Mouse (Mus musculus) testis, adult 2 months (tissue): Measurements from ENCODE around the gene Pacs1. TPM values are rescaled to one million over a fixed set of nuclear protein-coding genes. Genes with fewer than 3 reads are reported as not detected.
"Not testable (repeated sequence)": the region's sequence is repeated elsewhere in the genome, so short reads cannot be mapped to it uniquely, and the experiment has no call there.

Experiments used
- H3K27ac ChIP-seq: fragments of 200-500 bp; 2 replicates; pipeline ENCODE4 v1.5.1; 2012; ENCODE audit warnings: low read depth, low read length; ENCODE audit not compliant: control insufficient read depth, insufficient read depth
- H3K27me3 ChIP-seq: fragments of 200-500 bp; 2 replicates; pipeline ENCODE4 v1.6.1; 2012; ENCODE audit warnings: mild to moderate bottlenecking, low read length, moderate library complexity; ENCODE audit not compliant: control insufficient read depth, insufficient read depth
- H3K36me3 ChIP-seq: fragments of 200-500 bp; 2 replicates; pipeline ENCODE4 v1.6.1; 2012; ENCODE audit warnings: mild to moderate bottlenecking, low read length; ENCODE audit not compliant: control insufficient read depth, insufficient read depth
- H3K4me1 ChIP-seq: fragments of 200-500 bp; 2 replicates; pipeline ENCODE4 v1.6.1; 2012; ENCODE audit warnings: low read length; ENCODE audit not compliant: control insufficient read depth, insufficient read depth
- H3K4me3 ChIP-seq: fragments of 200-500 bp; 2 replicates; pipeline ENCODE4 v1.5.1; 2012; ENCODE audit warnings: low read depth, mild to moderate bottlenecking, low read length, moderate library complexity, mixed read lengths; ENCODE audit not compliant: control insufficient read depth
- CTCF ChIP-seq: fragments of 200-500 bp; IDR thresholded peaks from 2 replicates; pipeline ENCODE4 v1.5.1; 2012; ENCODE audit warnings: low read depth, mild to moderate bottlenecking, inconsistent platforms, low read length, moderate library complexity; ENCODE audit not compliant: control insufficient read depth, insufficient read depth, insufficient replicate concordance
- POLR2A ChIP-seq: fragments of 200-500 bp; IDR thresholded peaks from 2 replicates; pipeline ENCODE4 v1.6.1; 2012; ENCODE audit warnings: low read depth, mild to moderate bottlenecking, inconsistent platforms, low read length, moderate library complexity; ENCODE audit not compliant: control insufficient read depth
- polyA plus RNA-seq: library from polyadenylated mRNA; depleted of rRNA; stranded (reverse); fragments of >200 nt; gene quantifications from 2 replicates; pipeline ENCODE4 v1.2.3, GENCODE M21; 2012

Gene Pacs1
- polyA plus RNA-seq, 1 experiment: 169 TPM

GRCm38 (mm10) chr19:5094243-5094632 is 178.7 kb downstream of the Pacs1 start:
- TF ChIP-seq POLR2A (no peak), CTCF (peak; percentile 66; the same call in 1 of the 2 replicates)
- no peaks in the 10 kb centered on the region for H3K27me3 ChIP-seq
- no peaks in the 10 kb centered on the region for H3K36me3 ChIP-seq
- peak overlapping the region; percentile 82 for H3K4me3 ChIP-seq
- H3K4me1 ChIP-seq: peaks cover 24% of the 10 kb centered on the region
- H3K27ac ChIP-seq: no peak overlapping the region

- Histone ChIP-seq H3K27me3 (no peaks in the 10 kb centered on the region), H3K27ac (no peak overlapping the region), H3K4me3 (peak overlapping the region; percentile 82), H3K4me1 (peaks cover 30% of the 10 kb centered on the region), H3K36me3 (no peaks in the 10 kb centered on the region)
- TF ChIP-seq CTCF: no peak
- TF ChIP-seq POLR2A: no peak
Observed at GRCm38 (mm10) chr19:5093481-5094242, 179.3 kb downstream of the Pacs1 start.

- TF ChIP-seq POLR2A (no peak), CTCF (no peak)
- no peak overlapping the region for H3K27ac ChIP-seq
- H3K36me3 ChIP-seq: no peaks in the 10 kb centered on the region
- H3K27me3 ChIP-seq: no peaks in the 10 kb centered on the region
- H3K4me3 ChIP-seq: no peak overlapping the region
- peaks cover 34% of the 10 kb centered on the region for H3K4me1 ChIP-seq
Observed at GRCm38 (mm10) chr19:5092083-5092482, 180.8 kb downstream of the Pacs1 start.

DNA sequence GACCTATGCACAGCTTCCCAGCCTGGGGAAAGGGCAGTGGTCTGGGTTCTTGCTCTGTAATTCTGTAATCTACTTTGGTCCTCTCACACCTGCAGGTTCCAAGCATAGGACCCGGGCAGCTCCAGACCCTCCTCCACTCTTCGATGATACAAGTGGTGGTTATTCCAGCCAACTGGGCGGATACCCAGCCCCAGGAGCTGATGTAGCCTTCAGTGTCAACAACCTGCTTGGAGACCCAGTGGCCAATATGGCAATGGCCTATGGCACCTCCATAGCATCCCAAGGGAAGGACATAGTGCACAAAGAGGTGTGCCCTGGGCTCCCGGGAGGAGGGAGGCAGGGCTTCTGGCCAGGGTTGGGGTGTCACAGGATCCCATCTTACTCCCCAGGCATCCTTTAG is 183.6 kb downstream of the Pacs1 start:
- Histone ChIP-seq H3K36me3 (no peaks in the 10 kb centered on the region), H3K27ac (no peak overlapping the region), H3K4me1 (peaks cover 36% of the 10 kb centered on the region), H3K27me3 (no peaks in the 10 kb centered on the region; the same call in 1 of the 2 replicates), H3K4me3 (no peak overlapping the region)
- TF ChIP-seq CTCF: no peak
- no peak for TF ChIP-seq POLR2A

- Histone ChIP-seq H3K36me3 (no peaks in the 10 kb centered on the region), H3K4me3 (peak within 1 kb of the TSS; percentile 94), H3K27me3 (no peaks in the 10 kb centered on the region; the same call in 1 of the 2 replicates), H3K27ac (0 out of 2 replicates have a peak within 1 kb of the TSS, but pooled peaks have one; percentile 21), H3K4me1 (peaks cover 25% of the 10 kb centered on the region)
- TF ChIP-seq POLR2A (peak; percentile 86), CTCF (peak; percentile 49; the same call in 1 of the 2 replicates)
Observed at GRCm38 (mm10) chr19:5087884-5088728, 184.8 kb downstream of the Pacs1 start, which contains the start of gene Yif1a. Gene Yif1a (plus strand): TSS chr19:5088538.

GRCm38 (mm10) chr19:5086533-5086932 is 186.4 kb downstream of the Pacs1 start:
- H3K4me3 ChIP-seq, H3K27ac ChIP-seq, H3K27me3 ChIP-seq, H3K36me3 ChIP-seq: not testable (repeated sequence)
- peaks cover 23% of the 10 kb centered on the region for H3K4me1 ChIP-seq

DNA sequence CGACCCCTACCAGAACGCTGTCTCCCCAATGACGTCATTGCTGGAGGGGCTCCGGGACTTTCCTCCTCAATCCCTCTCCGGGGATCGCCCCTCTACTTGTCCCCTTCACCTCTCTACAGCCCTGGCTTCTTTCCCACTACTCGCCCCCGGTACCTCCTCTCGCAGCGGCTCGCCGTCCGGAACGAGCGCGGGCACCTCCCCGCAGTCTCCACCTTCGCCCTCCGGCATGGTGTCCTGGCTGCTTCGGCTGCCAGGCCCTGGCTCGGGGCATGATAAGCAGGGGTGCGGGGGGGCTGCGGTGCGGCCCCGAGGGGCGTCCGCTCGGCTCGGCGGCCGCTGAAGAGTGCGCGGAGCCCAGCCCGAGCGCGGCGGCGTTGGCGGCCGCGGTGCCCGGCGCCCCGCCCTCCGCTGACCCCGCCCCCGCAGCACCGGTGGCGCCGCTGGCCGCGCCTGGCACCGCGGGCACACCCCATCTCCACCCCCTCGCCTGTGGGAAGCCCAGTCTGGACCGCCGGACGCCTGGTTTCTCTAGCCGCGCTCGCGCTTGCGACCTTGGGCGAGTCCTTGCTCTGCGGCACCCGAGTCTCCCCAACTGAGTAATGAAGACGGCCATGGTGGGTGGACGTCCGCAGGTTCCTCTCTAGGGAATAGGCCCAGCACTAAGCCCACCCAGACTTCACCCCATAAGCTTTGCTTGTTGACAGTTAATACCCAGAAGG is 187.6 kb downstream of the Pacs1 start, which contains the start of gene Tmem151a:
TSS of gene Tmem151a (minus strand) at position 387 of the 719 bp plus-strand sequence.
- H3K4me3 ChIP-seq: peak within 1 kb of the TSS; percentile 49
- H3K27ac ChIP-seq: no peak within 1 kb of the TSS
- peaks cover 23% of the 10 kb centered on the region for H3K4me1 ChIP-seq
- H3K27me3 ChIP-seq: no peaks in the 10 kb centered on the region; the same call in none of the 2 replicates
- TF ChIP-seq POLR2A: no peak
- TF ChIP-seq CTCF: no peak
- H3K36me3 ChIP-seq: no peaks in the 10 kb centered on the region
